Mouse (Mus musculus): ENCODE data around the gene Tcte3. TPM values are rescaled to one million over a fixed set of nuclear protein-coding genes. Genes with fewer than 3 reads are reported as not detected.
A peak's percentile ranks its signal among the peaks of the same experiment; 100 is the strongest.
"Not testable (repeated sequence)": the region's sequence is repeated elsewhere in the genome, so short reads cannot be mapped to it uniquely, and the experiment has no call there.

Tcte3 gene
- polyA plus RNA-seq, 1 experiment from 2014 or later: 1.4 TPM

DNA sequence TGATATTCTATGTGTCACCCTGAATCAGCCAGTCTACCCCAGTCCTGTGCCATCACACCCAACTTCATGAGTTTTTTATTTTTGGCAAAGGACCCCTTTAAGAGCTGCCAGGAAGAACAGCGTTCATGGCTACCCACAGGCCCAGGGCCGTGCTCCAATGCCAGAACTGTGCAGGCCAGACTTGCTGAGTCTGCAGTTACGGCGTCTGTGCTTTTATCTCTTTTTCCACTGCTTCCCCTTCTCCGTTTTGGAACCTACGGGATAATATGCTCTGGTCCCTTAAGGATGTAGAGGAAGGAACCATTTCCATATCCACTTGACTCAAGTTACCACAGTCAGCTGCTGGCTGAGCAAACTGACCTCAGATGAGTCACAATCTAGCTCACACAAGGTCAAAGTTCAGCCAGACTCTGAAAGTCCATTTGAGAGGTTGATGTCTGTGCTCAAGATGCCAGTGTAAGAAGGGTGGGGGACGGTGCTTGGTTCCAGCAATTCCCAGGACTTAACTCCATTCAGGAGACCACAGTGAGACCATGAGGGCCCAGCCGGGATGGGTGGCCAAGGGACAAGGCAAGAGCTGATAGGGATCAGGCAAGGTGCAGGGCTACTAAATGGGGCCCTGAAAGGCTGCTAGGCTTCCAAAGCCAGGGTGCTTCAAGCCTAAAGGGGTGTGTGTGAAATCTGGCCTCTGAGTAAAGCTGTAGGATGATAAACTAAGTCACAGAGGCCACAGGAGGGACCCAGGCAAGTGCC lies 26.9 kb upstream of the Tcte3 start:
- H3K4me2 ChIP-seq (ENCODE audit: low read depth, low read length): no peak overlapping the region
- H3K36me3 ChIP-seq (ENCODE audit: control insufficient read depth, insufficient read depth, low read length): no peaks in the 10 kb centered on the region
- no peaks in the 10 kb centered on the region for H3K9me3 ChIP-seq (ENCODE audit: control insufficient read depth, low read length)
- H3K27me3 ChIP-seq (replicated peaks; ENCODE audit: control insufficient read depth, insufficient read depth, low read length): no peaks in the 10 kb centered on the region
- no peak overlapping the region for H3K27ac ChIP-seq (ENCODE audit: low read length)
- ATAC-seq: peak; percentile 71
- peaks cover 19% of the 10 kb centered on the region for H3K4me1 ChIP-seq (ENCODE audit: control insufficient read depth, insufficient read depth, low read length)
- 68% methylated on average over 8 of the region's 8 CpGs for WGBS
- no peak overlapping the region for H3K4me3 ChIP-seq (ENCODE audit: low read length)
- no peak overlapping the region for H3K9ac ChIP-seq (ENCODE audit: low read depth, low read length)

DNA sequence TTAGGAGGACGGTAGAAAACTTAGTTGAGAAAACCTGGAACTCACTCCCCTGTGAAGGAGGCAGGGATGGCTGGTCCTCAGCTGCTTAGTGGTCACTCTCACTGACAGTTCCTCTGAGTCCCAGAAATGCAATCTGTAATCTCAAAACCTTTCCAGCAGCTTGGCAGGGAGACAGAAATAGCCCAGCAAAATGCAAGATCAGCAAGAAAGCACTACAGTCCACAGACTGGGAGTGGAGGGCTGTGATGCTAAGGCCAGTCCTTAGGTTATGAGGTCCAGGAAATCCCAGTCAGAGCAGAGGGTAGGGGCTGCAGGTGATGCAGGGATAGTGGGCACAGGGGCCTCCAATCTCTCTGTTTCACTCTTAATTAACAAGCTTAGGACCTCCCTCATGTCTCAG lies 25.6 kb upstream of the Tcte3 start:
- ATAC-seq: no peak
- no peak overlapping the region for H3K4me3 ChIP-seq (ENCODE audit: low read length)

DNA sequence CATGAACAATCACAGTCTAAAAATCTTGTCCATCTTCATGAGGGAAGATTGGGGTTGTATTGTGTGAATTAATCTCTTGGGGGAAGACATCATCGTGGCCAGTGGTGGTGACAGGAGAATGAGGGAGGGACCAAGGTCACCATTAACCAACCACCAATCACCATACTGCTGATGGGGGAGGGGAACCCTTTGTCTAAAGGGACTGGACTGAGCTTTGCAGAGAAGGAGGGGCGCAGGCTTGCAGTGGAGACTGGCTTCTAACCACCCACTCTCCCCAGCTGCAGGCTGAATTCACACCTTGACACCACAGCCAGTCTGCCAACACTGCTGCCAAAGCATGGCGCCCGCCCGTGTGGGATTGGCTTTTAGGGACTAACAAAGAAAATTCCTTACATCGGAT lies 24.8 kb upstream of the Tcte3 start:
- H3K4me1 ChIP-seq (ENCODE audit: control insufficient read depth, insufficient read depth, low read length): peaks cover 19% of the 10 kb centered on the region
- H3K36me3 ChIP-seq (ENCODE audit: control insufficient read depth, insufficient read depth, low read length): no peaks in the 10 kb centered on the region
- WGBS: 52% methylated on average over 6 of the region's 6 CpGs
- peak; percentile 21; the same call in 1 of the 2 replicates for ATAC-seq
- no peak overlapping the region for H3K4me3 ChIP-seq (ENCODE audit: low read length)
- H3K9me3 ChIP-seq (ENCODE audit: control insufficient read depth, low read length): no peaks in the 10 kb centered on the region
- no peaks in the 10 kb centered on the region for H3K27me3 ChIP-seq (replicated peaks; ENCODE audit: control insufficient read depth, insufficient read depth, low read length)
- no peak overlapping the region for H3K9ac ChIP-seq (ENCODE audit: low read depth, low read length)
- 0 out of 2 replicates have a peak overlapping the region, but pooled peaks have one; percentile 27 for H3K4me2 ChIP-seq (ENCODE audit: low read depth, low read length)
- no peak overlapping the region for H3K27ac ChIP-seq (ENCODE audit: low read length)

More for the DNA sequence above, 25.6 kb upstream of the Tcte3 start:
- H3K4me1 ChIP-seq (ENCODE audit: control insufficient read depth, insufficient read depth, low read length): peaks cover 19% of the 10 kb centered on the region
- no peaks in the 10 kb centered on the region for H3K36me3 ChIP-seq (ENCODE audit: control insufficient read depth, insufficient read depth, low read length)
- WGBS: 71% methylated on average over 1 of the region's 1 CpGs
- H3K4me2 ChIP-seq (ENCODE audit: low read depth, low read length): no peak overlapping the region
- H3K27ac ChIP-seq (ENCODE audit: low read length): no peak overlapping the region
- no peaks in the 10 kb centered on the region for H3K9me3 ChIP-seq (ENCODE audit: control insufficient read depth, low read length)
- H3K27me3 ChIP-seq (replicated peaks; ENCODE audit: control insufficient read depth, insufficient read depth, low read length): no peaks in the 10 kb centered on the region
- H3K9ac ChIP-seq (ENCODE audit: low read depth, low read length): no peak overlapping the region

DNA sequence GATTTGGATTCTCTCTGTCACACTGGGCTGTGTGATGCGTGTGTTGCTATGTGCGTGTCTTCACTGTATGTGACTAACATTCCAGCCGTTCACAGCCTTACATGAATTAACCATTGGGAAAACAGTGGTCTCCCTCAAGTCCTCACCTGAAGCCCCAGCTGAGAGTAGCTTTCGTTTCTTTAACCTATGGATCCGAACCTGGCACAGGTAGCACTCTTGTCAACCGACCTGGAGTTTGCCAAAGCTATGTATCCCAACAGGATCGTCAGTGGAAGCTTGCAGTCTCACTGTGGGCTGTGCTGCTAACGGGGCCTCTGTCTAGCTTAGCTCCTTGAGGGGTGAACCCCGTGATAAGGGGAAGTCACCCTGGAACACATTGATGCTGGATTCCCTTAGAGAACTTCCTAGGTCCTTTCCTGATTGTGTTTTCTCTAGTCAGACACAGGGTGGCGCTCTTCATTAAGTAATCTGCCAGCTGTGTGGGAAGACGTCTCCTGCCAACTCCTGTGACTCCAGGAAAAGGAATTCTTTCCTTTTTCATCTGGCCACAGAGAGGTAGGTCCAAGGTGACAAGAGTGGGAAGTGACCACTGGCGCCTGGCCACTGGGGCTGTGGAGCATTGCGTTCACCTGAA lies 24.2 kb upstream of the Tcte3 start:
- Histone ChIP-seq H3K4me3 (ENCODE audit: low read length) (no peak overlapping the region), H3K27ac (ENCODE audit: low read length) (no peak overlapping the region), H3K9me3 (ENCODE audit: control insufficient read depth, low read length) (no peaks in the 10 kb centered on the region), H3K36me3 (ENCODE audit: control insufficient read depth, insufficient read depth, low read length) (no peaks in the 10 kb centered on the region), H3K4me2 (ENCODE audit: low read depth, low read length) (peak overlapping the region; percentile 27; the same call in 1 of the 2 replicates), H3K4me1 (ENCODE audit: control insufficient read depth, insufficient read depth, low read length) (peaks cover 19% of the 10 kb centered on the region), H3K27me3 (replicated peaks; ENCODE audit: control insufficient read depth, insufficient read depth, low read length) (no peaks in the 10 kb centered on the region), H3K9ac (ENCODE audit: low read depth, low read length) (no peak overlapping the region)
- ATAC-seq: peak; percentile 57
- 42% methylated on average over 13 of the region's 13 CpGs for WGBS

DNA sequence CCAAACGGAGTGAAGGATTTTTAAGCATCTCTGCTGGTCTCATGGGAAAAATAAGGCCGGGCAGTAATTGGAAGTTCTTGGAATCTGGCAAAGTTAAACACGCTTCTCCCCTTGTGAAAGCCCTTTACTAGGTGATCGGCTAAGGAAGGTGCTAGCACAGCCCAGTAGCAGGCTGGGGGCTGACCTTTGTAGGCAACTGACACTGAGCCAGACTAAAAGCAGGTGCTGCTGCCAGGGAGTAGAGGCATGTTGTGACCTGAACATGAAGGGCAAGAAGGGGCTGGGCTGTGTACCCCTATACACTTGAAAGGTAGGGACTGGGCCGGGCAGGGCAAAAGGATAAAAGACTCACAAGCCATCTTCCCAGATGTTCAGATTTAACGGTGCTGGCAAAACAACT lies 19.1 kb upstream of the Tcte3 start:
- no peaks in the 10 kb centered on the region for H3K4me1 ChIP-seq (ENCODE audit: control insufficient read depth, insufficient read depth, low read length)
- H3K27me3 ChIP-seq (replicated peaks; ENCODE audit: control insufficient read depth, insufficient read depth, low read length): no peaks in the 10 kb centered on the region
- no peak overlapping the region for H3K4me2 ChIP-seq (ENCODE audit: low read depth, low read length)
- 0 out of 2 replicates have a peak, but pooled peaks cover 4% of the 10 kb centered on the region for H3K36me3 ChIP-seq (ENCODE audit: control insufficient read depth, insufficient read depth, low read length)
- H3K4me3 ChIP-seq (ENCODE audit: low read length): no peak overlapping the region
- H3K27ac ChIP-seq (ENCODE audit: low read length): no peak overlapping the region
- WGBS: 91% methylated on average over 6 of the region's 6 CpGs
- ATAC-seq: no peak
- H3K9ac ChIP-seq (ENCODE audit: low read depth, low read length): no peak overlapping the region
- no peaks in the 10 kb centered on the region for H3K9me3 ChIP-seq (ENCODE audit: control insufficient read depth, low read length)

DNA sequence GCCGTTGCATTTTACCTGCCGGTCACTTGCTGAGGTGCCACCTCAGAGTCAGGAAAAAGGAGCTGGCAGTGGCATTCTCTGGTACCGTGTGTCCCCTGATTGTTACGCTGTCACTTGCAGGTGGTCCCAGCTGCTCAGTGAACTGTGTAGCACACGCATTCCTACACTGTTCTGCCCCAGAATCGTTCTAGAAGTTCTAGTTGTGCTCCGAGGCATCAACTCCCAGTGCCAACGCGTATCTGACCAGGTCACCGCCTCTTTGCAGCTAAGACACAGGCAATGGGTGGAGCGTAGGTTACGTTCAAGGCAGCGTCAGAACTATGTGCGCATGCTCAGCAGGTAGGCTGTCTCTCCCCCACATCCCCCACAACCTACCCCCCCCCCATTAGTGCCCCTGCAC lies 18.4 kb upstream of the Tcte3 start:
- H3K9ac ChIP-seq (ENCODE audit: low read depth, low read length): no peak overlapping the region
- ATAC-seq: no peak
- whole genome bisulfite sequencing: 95% methylated on average over 14 of the region's 14 CpGs
- no peak overlapping the region for H3K27ac ChIP-seq (ENCODE audit: low read length)
- no peak overlapping the region for H3K4me3 ChIP-seq (ENCODE audit: low read length)
- no peaks in the 10 kb centered on the region for H3K4me1 ChIP-seq (ENCODE audit: control insufficient read depth, insufficient read depth, low read length)
- no peaks in the 10 kb centered on the region for H3K27me3 ChIP-seq (replicated peaks; ENCODE audit: control insufficient read depth, insufficient read depth, low read length)
- H3K9me3 ChIP-seq (ENCODE audit: control insufficient read depth, low read length): no peaks in the 10 kb centered on the region
- H3K4me2 ChIP-seq (ENCODE audit: low read depth, low read length): no peak overlapping the region
- 0 out of 2 replicates have a peak, but pooled peaks cover 4% of the 10 kb centered on the region for H3K36me3 ChIP-seq (ENCODE audit: control insufficient read depth, insufficient read depth, low read length)

DNA sequence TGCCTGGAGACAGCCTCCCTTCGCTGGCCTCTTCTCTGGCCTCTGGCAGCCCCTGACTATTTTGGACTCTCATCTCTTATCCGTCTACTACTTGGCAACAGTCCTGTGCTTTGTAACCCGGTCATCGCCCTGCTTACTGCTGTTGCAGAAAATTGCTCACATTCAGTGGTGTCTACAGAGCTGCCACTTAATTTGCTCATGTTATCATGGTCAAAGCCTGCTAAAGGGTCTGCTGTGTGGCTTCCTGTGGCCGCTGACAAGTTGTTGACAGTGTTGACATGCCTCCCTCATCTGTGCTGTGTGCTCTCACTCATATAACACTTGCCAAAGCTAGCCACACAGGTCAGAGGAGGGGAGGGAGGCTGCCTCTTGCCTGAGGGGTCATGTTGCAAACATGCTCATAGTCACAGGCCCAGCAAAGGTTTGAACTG lies 16.9 kb upstream of the Tcte3 start:
- ATAC-seq: no peak
- Histone ChIP-seq H3K27me3 (replicated peaks; ENCODE audit: control insufficient read depth, insufficient read depth, low read length) (no peaks in the 10 kb centered on the region), H3K4me3 (ENCODE audit: low read length) (no peak overlapping the region), H3K27ac (ENCODE audit: low read length) (no peak overlapping the region), H3K4me2 (ENCODE audit: low read depth, low read length) (no peak overlapping the region), H3K36me3 (ENCODE audit: control insufficient read depth, insufficient read depth, low read length) (0 out of 2 replicates have a peak, but pooled peaks cover 4% of the 10 kb centered on the region), H3K4me1 (ENCODE audit: control insufficient read depth, insufficient read depth, low read length) (no peaks in the 10 kb centered on the region), H3K9me3 (ENCODE audit: control insufficient read depth, low read length) (no peaks in the 10 kb centered on the region), H3K9ac (ENCODE audit: low read depth, low read length) (no peak overlapping the region)
- 87% methylated on average over 5 of the region's 5 CpGs for WGBS

DNA sequence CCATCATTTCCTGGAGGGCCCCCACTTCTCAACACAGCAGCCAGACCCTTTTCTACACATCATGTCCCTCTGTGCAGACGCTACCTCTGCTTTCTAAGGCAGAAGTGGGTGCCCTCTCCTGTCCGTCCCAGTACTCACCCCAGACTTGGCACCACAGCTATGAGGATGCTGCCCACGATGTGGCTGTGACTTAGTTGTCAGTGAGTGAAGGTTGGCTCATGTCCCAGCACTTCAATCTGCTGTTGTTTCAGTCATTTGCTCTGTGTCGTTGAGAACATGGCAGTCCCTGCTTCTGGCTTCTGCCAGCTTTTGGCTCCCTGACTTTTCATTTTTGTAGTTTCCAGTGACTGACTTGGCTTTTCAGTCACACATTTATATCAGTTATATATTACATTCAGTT lies 14.6 kb upstream of the Tcte3 start:
- Histone ChIP-seq H3K9me3 (ENCODE audit: control insufficient read depth, low read length) (no peaks in the 10 kb centered on the region), H3K27ac (ENCODE audit: low read length) (no peak overlapping the region), H3K4me1 (ENCODE audit: control insufficient read depth, insufficient read depth, low read length) (no peaks in the 10 kb centered on the region), H3K27me3 (replicated peaks; ENCODE audit: control insufficient read depth, insufficient read depth, low read length) (no peaks in the 10 kb centered on the region), H3K4me3 (ENCODE audit: low read length) (no peak overlapping the region), H3K9ac (ENCODE audit: low read depth, low read length) (no peak overlapping the region), H3K4me2 (ENCODE audit: low read depth, low read length) (no peak overlapping the region), H3K36me3 (ENCODE audit: control insufficient read depth, insufficient read depth, low read length) (0 out of 2 replicates have a peak, but pooled peaks cover 4% of the 10 kb centered on the region)
- WGBS: 85% methylated on average over 4 of the region's 4 CpGs
- no peak for ATAC-seq

DNA sequence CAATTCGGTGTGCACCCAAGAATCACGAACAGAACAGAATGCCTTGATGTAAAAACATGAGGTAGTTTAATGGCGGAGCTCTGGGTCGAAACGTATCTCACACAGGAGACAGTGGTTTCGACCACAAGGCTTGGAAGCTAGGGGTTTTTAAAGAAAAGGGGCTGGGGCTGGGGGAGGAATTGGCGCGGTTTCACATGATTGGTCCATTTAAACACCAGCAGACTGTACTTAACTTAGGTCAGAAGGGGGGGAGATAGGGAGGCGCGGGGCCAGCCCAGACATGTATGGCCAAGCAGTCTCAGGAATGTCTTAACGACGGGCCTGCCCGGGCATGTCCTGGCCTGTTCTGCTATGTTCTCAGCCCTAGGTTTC lies 12.5 kb upstream of the Tcte3 start:
- not testable (repeated sequence) for H3K27ac ChIP-seq (ENCODE audit: low read length); H3K4me3 ChIP-seq (ENCODE audit: low read length); H3K9ac ChIP-seq (ENCODE audit: low read depth, low read length); H3K4me1 ChIP-seq (ENCODE audit: control insufficient read depth, insufficient read depth, low read length); H3K27me3 ChIP-seq (replicated peaks; ENCODE audit: control insufficient read depth, insufficient read depth, low read length); H3K36me3 ChIP-seq (ENCODE audit: control insufficient read depth, insufficient read depth, low read length); ATAC-seq; H3K9me3 ChIP-seq (ENCODE audit: control insufficient read depth, low read length); H3K4me2 ChIP-seq (ENCODE audit: low read depth, low read length)
- WGBS: 91% methylated on average over 12 of the region's 13 CpGs
